Mouse (Mus musculus) heart, postnatal 0 days (tissue): ENCODE measurements around the gene Lin52.

Source experiments
- CTCF ChIP-seq: IDR thresholded peaks from 2 replicates; pipeline ENCODE4 v1.5.1; 2016; ENCODE audit warnings: antibody characterized with exemption, control low read depth, low read depth
- EP300 ChIP-seq: IDR thresholded peaks from 2 replicates; pipeline ENCODE4 v1.6.1; 2016; ENCODE audit warnings: antibody characterized with exemption, low read depth

- no peak for TF ChIP-seq CTCF
- no peak for TF ChIP-seq EP300
Observed at GRCm38 (mm10) chr12:84404541-84404940, 46.7 kb upstream of the Lin52 start.
